Mouse (Mus musculus) liver (tissue): ENCODE measurements at regions not wholly inside any gene's neighbourhood (a gene's known extent, or its start where the extent isn't known, plus 50 kb on each side); places are given as distances from the start of the nearest gene placed in this dataset.
A peak's percentile ranks its signal among the peaks of the same experiment; 100 is the strongest.

Experiments used
- DNase-seq: peaks from one replicate; pipeline ENCODE4 v3.0.0-alpha.2; 2020; ENCODE audit warnings: mixed read lengths

GRCm38 (mm10) chr4:137158201-137158600 is 109.6 kb upstream of the Zbtb40 start:
- DNase-seq = no peak

- DNase-seq = no peak
These were observed 108.0 kb upstream of the Zbtb40 start for GRCm38 (mm10) chr4:137156441-137157105.

GRCm38 (mm10) chr4:137148756-137149155 is 100.2 kb upstream of the Zbtb40 start:
- DNase-seq = no peak

- DNase-seq = no peak
These were observed 99.2 kb upstream of the Zbtb40 start for GRCm38 (mm10) chr4:137147795-137148194.

- no peak for DNase-seq
These were observed 97.7 kb upstream of the Zbtb40 start for GRCm38 (mm10) chr4:137146326-137146725.

GRCm38 (mm10) chr4:137142316-137142715 is 93.7 kb upstream of the Zbtb40 start:
- no peak for DNase-seq

GRCm38 (mm10) chr4:137139051-137139705 is 90.6 kb upstream of the Zbtb40 start:
- no peak for DNase-seq

- no peak for DNase-seq
These were observed 89.5 kb upstream of the Zbtb40 start for GRCm38 (mm10) chr4:137138127-137138526.

- DNase-seq = no peak
These were observed 87.7 kb upstream of the Zbtb40 start for GRCm38 (mm10) chr4:137136313-137136712.

- no peak for DNase-seq
These were observed 87.2 kb upstream of the Zbtb40 start for GRCm38 (mm10) chr4:137135792-137136191.

GRCm38 (mm10) chr4:137134553-137134952 is 86.0 kb upstream of the Zbtb40 start:
- DNase-seq = no peak

- DNase-seq = peak; percentile 42
These were observed 85.2 kb upstream of the Zbtb40 start for GRCm38 (mm10) chr4:137133789-137134188.

- no peak for DNase-seq
These were observed 82.1 kb upstream of the Zbtb40 start for GRCm38 (mm10) chr4:137130619-137131212.

- no peak for DNase-seq
These were observed 79.6 kb upstream of the Zbtb40 start for GRCm38 (mm10) chr4:137128152-137128551.

GRCm38 (mm10) chr4:137121684-137122083 is 73.1 kb upstream of the Zbtb40 start:
- peak; percentile 25 for DNase-seq

- DNase-seq = no peak
These were observed 72.0 kb upstream of the Zbtb40 start for GRCm38 (mm10) chr4:137120597-137120996.

GRCm38 (mm10) chr4:137118332-137118715 is 69.7 kb upstream of the Zbtb40 start:
- no peak for DNase-seq

- peak; percentile 78 for DNase-seq
These were observed 69.1 kb upstream of the Zbtb40 start for GRCm38 (mm10) chr4:137117471-137118331.

- no peak for DNase-seq
These were observed 66.5 kb upstream of the Zbtb40 start for GRCm38 (mm10) chr4:137115062-137115461.

- DNase-seq = no peak
These were observed 61.7 kb upstream of the Zbtb40 start for GRCm38 (mm10) chr4:137110276-137110675.

GRCm38 (mm10) chr4:137104447-137105044 is 55.9 kb upstream of the Zbtb40 start:
- no peak for DNase-seq

GRCm38 (mm10) chr4:137101169-137101568 is 52.6 kb upstream of the Zbtb40 start:
- no peak for DNase-seq

- DNase-seq = no peak
These were observed 52.2 kb upstream of the Zbtb40 start for GRCm38 (mm10) chr4:137100756-137101155.
